Mouse (Mus musculus) CH12.LX (cell line): ENCODE results near the gene Fam186a.

ENCODE experiments used
- E2F4 ChIP-seq: IDR thresholded peaks from 2 replicates; pipeline ENCODE4 v1.6.1; 2011; ENCODE audit warnings: low read depth, low read length, improper control_type of control experiment; ENCODE audit not compliant: insufficient replicate concordance
- EP300 ChIP-seq: IDR thresholded peaks from 2 replicates; pipeline ENCODE4 v1.6.1; 2011; ENCODE audit warnings: low read length, improper control_type of control experiment
- HCFC1 ChIP-seq: IDR thresholded peaks from 2 replicates; pipeline ENCODE4 v1.6.1; 2012; ENCODE audit warnings: low read depth, mild to moderate bottlenecking, inconsistent platforms, low read length, improper control_type of control experiment
- MAX ChIP-seq: IDR thresholded peaks from 2 replicates; pipeline ENCODE4 v1.6.1; 2011; ENCODE audit warnings: low read length, improper control_type of control experiment
- MXI1 ChIP-seq: IDR thresholded peaks from 2 replicates; pipeline ENCODE4 v1.6.1; 2011; ENCODE audit warnings: mild to moderate bottlenecking, low read depth, low read length, improper control_type of control experiment
- NELFE ChIP-seq: IDR thresholded peaks from 2 replicates; pipeline ENCODE4 v1.6.1; 2011; ENCODE audit warnings: low read depth, low read length, improper control_type of control experiment
- POLR2A ChIP-seq: IDR thresholded peaks from 2 replicates; pipeline ENCODE4 v1.6.1; 2011; ENCODE audit warnings: low read depth, mild to moderate bottlenecking, improper control_type of control experiment, low read length
- RAD21 ChIP-seq: IDR thresholded peaks from 2 replicates; pipeline ENCODE4 v1.6.1; 2011; ENCODE audit warnings: low read depth, mild to moderate bottlenecking, low read length, improper control_type of control experiment, moderate library complexity
- TBP ChIP-seq: conservative IDR thresholded peaks from 2 replicates; pipeline ENCODE4 v1.6.1; 2011; ENCODE audit warnings: low read depth, low read length, improper control_type of control experiment
- ZC3H11A ChIP-seq: IDR thresholded peaks from 2 replicates; pipeline ENCODE4 v1.6.1; 2012; ENCODE audit warnings: low read depth, mild to moderate bottlenecking, inconsistent platforms, low read length, improper control_type of control experiment

DNA sequence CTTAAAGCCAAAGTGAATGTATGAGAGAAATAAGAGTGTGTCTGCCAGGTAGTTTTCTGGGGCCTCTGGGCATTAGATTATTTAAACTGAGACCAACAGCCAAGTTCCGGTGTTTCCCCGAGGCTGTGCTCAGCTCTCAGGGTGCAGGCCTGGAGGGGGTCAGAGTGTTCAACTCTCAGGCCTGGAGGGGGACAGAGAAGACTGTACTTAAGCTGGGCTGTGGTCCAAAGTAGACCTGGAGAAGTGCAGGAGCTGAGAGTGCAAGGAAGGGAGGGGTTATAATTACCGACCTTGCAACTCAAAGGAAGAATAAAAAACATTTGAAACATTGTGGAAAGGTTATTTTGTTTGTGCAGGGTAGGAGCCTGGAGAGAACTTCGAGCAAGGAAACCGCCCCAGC is 52.2 kb downstream of the Fam186a start:
- TF ChIP-seq EP300, result no peak
- no peak for TF ChIP-seq ZC3H11A
- no peak for TF ChIP-seq RAD21
- no peak for TF ChIP-seq TBP
- TF ChIP-seq E2F4, result no peak
- TF ChIP-seq HCFC1, result no peak
- TF ChIP-seq NELFE, result no peak
- no peak for TF ChIP-seq POLR2A
- no peak for TF ChIP-seq MAX
- TF ChIP-seq MXI1, result no peak
